Mouse (Mus musculus) neural tube, embryonic 15.5 days (tissue): Measurements from ENCODE around the gene Zfp664. TPM values are rescaled to one million over a fixed set of nuclear protein-coding genes. Genes with fewer than 3 reads are reported as not detected.

Experiments
- ATAC-seq: fragments of 200-750 bp; cut with Nextera tagmentation; 2 replicates; pipeline ENCODE4 v1.8.0; 2017; ENCODE audit warnings: mild to moderate bottlenecking, moderate TSS enrichment, moderate library complexity; ENCODE audit not compliant: low FRiP score
- H3K27ac ChIP-seq: fragments of 300-500 bp; sonication (generic); replicated peaks from 2 replicates; pipeline ENCODE4 v1.5.1; 2015; ENCODE audit warnings: mild to moderate bottlenecking, inconsistent platforms
- H3K27me3 ChIP-seq: fragments of 300-500 bp; sonication (generic); replicated peaks from 2 replicates; pipeline ENCODE4 v1.6.1; 2015; ENCODE audit warnings: inconsistent platforms
- H3K36me3 ChIP-seq: fragments of 300-500 bp; sonication (generic); 2 replicates; pipeline ENCODE4 v1.6.1; 2015; ENCODE audit warnings: inconsistent platforms
- H3K4me1 ChIP-seq: fragments of 300-500 bp; sonication (generic); 2 replicates; pipeline ENCODE4 v1.6.1; 2015; ENCODE audit warnings: inconsistent platforms
- H3K4me2 ChIP-seq: fragments of 300-500 bp; sonication (generic); 2 replicates; pipeline ENCODE4 v1.6.1; 2015; ENCODE audit warnings: inconsistent platforms, mild to moderate bottlenecking, moderate library complexity
- H3K4me3 ChIP-seq: fragments of 300-500 bp; sonication (generic); replicated peaks from 2 replicates; pipeline ENCODE4 v1.5.1; 2015; ENCODE audit warnings: mild to moderate bottlenecking, inconsistent platforms
- H3K9ac ChIP-seq: fragments of 300-500 bp; sonication (generic); replicated peaks from 2 replicates; pipeline ENCODE4 v1.6.1; 2015; ENCODE audit warnings: mild to moderate bottlenecking, inconsistent platforms
- H3K9me3 ChIP-seq: fragments of 300-500 bp; sonication (generic); replicated peaks from 2 replicates; pipeline ENCODE4 v1.6.1; 2016; ENCODE audit warnings: inconsistent platforms
- WGBS: fragments of 180-500 bp; shearing (Covaris S2); methylation state at CpG from one replicate; pipeline ENCODE4 v1.1.7; 2015; ENCODE audit warnings: mixed read lengths; 5-methylcytosine and 5-hydroxymethylcytosine counted together
- polyA plus RNA-seq: library from polyadenylated mRNA; unstranded; fragments of >200 nt; fragmentation: Nextera tagmentation; extraction: Ambion mirVana; gene quantifications from 2 replicates; pipeline ENCODE4 v1.2.1, GENCODE M21; 2015

Zfp664 gene
- polyA plus RNA-seq, 1 experiment from 2014 or later, result 83.9 TPM

- 29% methylated on average over 9 of the region's 9 CpGs for WGBS
- H3K27ac ChIP-seq, result no peak overlapping the region
- H3K9me3 ChIP-seq, result no peaks in the 10 kb centered on the region
- H3K4me3 ChIP-seq, result no peak overlapping the region
- H3K9ac ChIP-seq, result no peak overlapping the region
- H3K4me2 ChIP-seq, result no peak overlapping the region
- no peaks in the 10 kb centered on the region for H3K36me3 ChIP-seq
- ATAC-seq, result no peak
- H3K4me1 ChIP-seq, result peaks cover 21% of the 10 kb centered on the region
- no peaks in the 10 kb centered on the region for H3K27me3 ChIP-seq
Measured at GRCm38 (mm10) chr5:124930603-124931002, 68.1 kb downstream of the Zfp664 start.

DNA sequence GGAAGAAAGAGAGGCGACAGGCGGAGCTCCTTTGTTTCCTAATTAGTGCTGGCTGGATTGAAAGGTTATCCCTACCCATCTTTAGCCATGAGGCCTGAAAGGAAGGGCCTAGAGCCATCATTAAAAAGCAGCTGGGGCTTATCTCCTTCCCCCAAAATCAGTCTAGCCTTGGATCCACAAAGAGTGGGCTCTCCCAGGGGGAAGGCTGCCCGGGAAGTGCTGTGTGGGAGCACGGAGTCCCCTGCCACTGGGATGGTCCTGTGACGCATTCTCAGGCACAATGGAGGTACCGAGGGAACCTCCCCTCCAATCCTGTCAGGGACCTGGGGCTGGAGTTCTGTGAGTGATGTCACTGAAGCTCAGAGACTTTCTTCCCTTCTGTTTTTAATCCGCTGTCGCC is 68.6 kb downstream of the Zfp664 start:
- H3K27me3 ChIP-seq, result no peaks in the 10 kb centered on the region

DNA sequence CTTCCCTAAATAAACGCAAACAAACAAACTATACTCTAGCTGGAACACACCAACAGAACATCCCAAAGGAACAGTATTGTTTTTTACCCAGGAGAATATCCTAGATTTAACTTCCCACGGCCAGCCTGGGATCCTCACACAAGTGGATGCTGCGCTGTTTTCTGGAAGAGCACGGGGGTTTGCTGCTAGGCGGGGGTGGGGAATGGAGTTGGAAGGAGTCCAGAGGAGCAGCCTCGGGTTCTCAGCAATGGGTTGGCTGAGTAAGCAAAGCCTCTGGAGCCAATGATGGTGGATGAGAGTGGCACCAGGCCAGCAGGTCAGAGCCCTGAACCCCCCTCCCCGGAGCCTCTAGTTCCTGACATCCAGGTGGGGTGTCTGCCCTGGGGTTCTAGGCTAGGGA is 72.1 kb downstream of the Zfp664 start:
- Histone ChIP-seq H3K4me2 (no peak overlapping the region), H3K27me3 (no peaks in the 10 kb centered on the region), H3K27ac (no peak overlapping the region), H3K9ac (no peak overlapping the region), H3K4me1 (peaks cover 15% of the 10 kb centered on the region), H3K36me3 (no peaks in the 10 kb centered on the region), H3K9me3 (no peaks in the 10 kb centered on the region), H3K4me3 (no peak overlapping the region)
- ATAC-seq, result no peak
- whole genome bisulfite sequencing, result 55% methylated on average over 7 of the region's 7 CpGs

More for the DNA sequence above, 68.6 kb downstream of the Zfp664 start:
- Histone ChIP-seq H3K4me1 (peaks cover 16% of the 10 kb centered on the region), H3K4me3 (no peak overlapping the region), H3K27ac (no peak overlapping the region; the same call in 1 of the 2 replicates), H3K9ac (no peak overlapping the region), H3K9me3 (no peaks in the 10 kb centered on the region), H3K36me3 (no peaks in the 10 kb centered on the region), H3K4me2 (no peak overlapping the region)
- ATAC-seq, result no peak
- WGBS, result 17% methylated on average over 8 of the region's 8 CpGs

DNA sequence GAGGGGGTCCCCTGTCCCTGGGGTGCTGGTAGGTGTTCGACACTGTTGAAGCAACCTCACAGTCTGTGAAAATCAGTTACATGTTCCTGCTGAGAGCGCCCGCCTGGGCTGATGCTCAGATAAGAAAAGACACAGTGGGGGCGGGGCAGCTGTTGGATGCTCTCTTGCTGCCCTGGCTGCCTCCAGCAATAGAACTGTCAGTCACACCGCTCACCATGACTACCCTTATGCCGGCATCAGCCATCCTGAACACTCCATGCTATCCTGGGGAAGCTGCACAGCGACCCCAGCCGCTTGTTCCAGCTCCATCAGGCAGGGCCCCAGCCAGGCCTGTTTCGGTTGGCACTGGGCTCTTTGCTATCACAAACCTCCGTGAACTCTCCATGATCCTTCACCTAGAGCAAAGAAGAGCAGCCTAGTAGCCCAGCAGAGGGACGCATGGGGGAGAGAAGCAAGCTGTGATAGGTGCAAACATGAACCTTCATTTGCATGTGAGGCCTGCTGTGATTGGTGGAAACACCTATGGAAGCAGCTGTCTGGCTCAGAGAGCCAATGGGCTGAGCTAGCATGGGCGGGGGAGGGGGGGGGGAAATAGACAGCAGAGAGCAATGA is 80.8 kb downstream of the Zfp664 start:
- H3K36me3 ChIP-seq, result no peaks in the 10 kb centered on the region
- 63% methylated on average over 12 of the region's 12 CpGs for WGBS
- H3K4me2 ChIP-seq, result no peak overlapping the region
- H3K4me1 ChIP-seq, result 0 out of 2 replicates have a peak, but pooled peaks cover 4% of the 10 kb centered on the region
- H3K27ac ChIP-seq, result no peak overlapping the region
- no peak for ATAC-seq
- H3K9me3 ChIP-seq, result no peaks in the 10 kb centered on the region
- no peaks in the 10 kb centered on the region for H3K27me3 ChIP-seq
- no peak overlapping the region for H3K9ac ChIP-seq
- no peak overlapping the region for H3K4me3 ChIP-seq

DNA sequence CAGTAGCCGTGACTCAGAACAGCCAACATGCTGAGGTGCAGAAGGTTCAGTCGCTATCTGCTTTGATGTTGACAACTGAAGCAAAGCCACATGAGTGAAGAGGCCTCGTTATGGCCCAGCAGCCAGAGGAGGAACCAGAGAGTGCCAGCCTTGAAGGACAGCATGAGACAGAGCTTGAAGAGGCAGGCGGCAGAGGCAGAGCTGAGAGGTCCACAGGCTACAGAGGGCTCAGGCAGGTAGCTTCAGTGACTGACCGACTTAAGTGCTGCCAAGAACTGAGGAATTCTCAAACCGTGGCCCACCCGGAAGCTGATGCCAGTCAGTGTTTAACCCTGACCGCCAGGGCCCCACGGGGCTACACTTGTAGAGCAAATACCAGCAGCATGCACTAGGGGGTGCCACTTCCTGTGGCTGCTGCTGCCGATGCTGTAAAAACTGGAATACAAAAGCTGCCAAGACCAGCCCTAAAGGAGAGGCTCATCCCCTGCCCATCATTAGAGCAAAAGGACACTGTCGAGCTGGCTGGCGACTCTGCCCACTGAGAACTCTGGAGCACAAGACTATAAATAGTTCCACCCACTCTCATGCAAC is 81.4 kb downstream of the Zfp664 start:
- no peaks in the 10 kb centered on the region for H3K36me3 ChIP-seq
- H3K4me3 ChIP-seq, result no peak overlapping the region
- H3K9me3 ChIP-seq, result no peaks in the 10 kb centered on the region
- no peaks in the 10 kb centered on the region for H3K27me3 ChIP-seq
- WGBS, result 60% methylated on average over 12 of the region's 12 CpGs
- no peak for ATAC-seq
- H3K4me2 ChIP-seq, result no peak overlapping the region
- no peak overlapping the region for H3K27ac ChIP-seq
- 0 out of 2 replicates have a peak, but pooled peaks cover 4% of the 10 kb centered on the region for H3K4me1 ChIP-seq
- H3K9ac ChIP-seq, result no peak overlapping the region

DNA sequence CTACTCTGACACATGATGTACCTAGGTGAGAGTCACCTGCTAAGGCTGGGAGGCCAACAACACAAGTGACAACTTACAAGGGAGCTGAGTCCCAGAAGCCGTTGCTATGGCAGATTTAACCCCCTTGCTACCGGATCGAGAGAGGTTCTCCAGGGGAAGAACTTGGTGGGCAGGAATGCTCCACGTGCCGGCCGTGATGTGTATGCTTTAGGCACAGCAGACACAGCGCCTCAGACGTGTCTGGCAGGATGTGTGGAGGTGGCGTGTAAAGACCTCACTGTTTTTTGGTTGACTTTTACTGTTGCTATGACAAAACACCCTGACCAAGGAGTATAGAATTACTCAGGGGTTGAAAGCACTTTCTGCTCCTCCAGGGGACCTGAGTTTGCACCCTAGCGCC is 81.9 kb downstream of the Zfp664 start:
- no peak for ATAC-seq
- no peaks in the 10 kb centered on the region for H3K36me3 ChIP-seq
- no peak overlapping the region for H3K4me3 ChIP-seq
- no peak overlapping the region for H3K4me2 ChIP-seq
- H3K27me3 ChIP-seq, result no peaks in the 10 kb centered on the region
- no peaks in the 10 kb centered on the region for H3K9me3 ChIP-seq
- WGBS, result 82% methylated on average over 10 of the region's 10 CpGs
- H3K4me1 ChIP-seq, result 0 out of 2 replicates have a peak, but pooled peaks cover 4% of the 10 kb centered on the region
- H3K9ac ChIP-seq, result no peak overlapping the region
- H3K27ac ChIP-seq, result no peak overlapping the region

- Histone ChIP-seq H3K9me3 (no peaks in the 10 kb centered on the region), H3K4me3 (no peak overlapping the region), H3K4me2 (no peak overlapping the region), H3K27me3 (no peaks in the 10 kb centered on the region), H3K36me3 (no peaks in the 10 kb centered on the region), H3K4me1 (0 out of 2 replicates have a peak, but pooled peaks cover 4% of the 10 kb centered on the region), H3K27ac (no peak overlapping the region), H3K9ac (no peak overlapping the region)
- ATAC-seq, result no peak
- WGBS, result 90% methylated on average over 4 of the region's 4 CpGs
Measured at GRCm38 (mm10) chr5:124945046-124945445, 82.6 kb downstream of the Zfp664 start.

GRCm38 (mm10) chr5:124950623-124951278 is 88.3 kb downstream of the Zfp664 start:
- no peaks in the 10 kb centered on the region for H3K36me3 ChIP-seq
- WGBS, result 54% methylated on average over 13 of the region's 13 CpGs
- no peak overlapping the region for H3K4me2 ChIP-seq
- no peaks in the 10 kb centered on the region for H3K9me3 ChIP-seq
- no peak overlapping the region for H3K4me3 ChIP-seq
- peak overlapping the region; percentile 58 for H3K27ac ChIP-seq
- H3K4me1 ChIP-seq, result peaks cover 12% of the 10 kb centered on the region
- no peak for ATAC-seq
- no peaks in the 10 kb centered on the region for H3K27me3 ChIP-seq
- no peak overlapping the region for H3K9ac ChIP-seq

- Histone ChIP-seq H3K4me2 (no peak overlapping the region), H3K36me3 (no peaks in the 10 kb centered on the region), H3K4me3 (no peak overlapping the region), H3K9ac (no peak overlapping the region), H3K27me3 (no peaks in the 10 kb centered on the region), H3K9me3 (no peaks in the 10 kb centered on the region), H3K4me1 (peaks cover 12% of the 10 kb centered on the region), H3K27ac (peak overlapping the region; percentile 58)
- ATAC-seq, result no peak
- WGBS, result 66% methylated on average over 17 of the region's 17 CpGs
Measured at GRCm38 (mm10) chr5:124951333-124951732, 88.8 kb downstream of the Zfp664 start.

Other genes starting within 250 kb of the Zfp664 start
- gene Atp6v0a2, start 234.1 kb upstream of the Zfp664 start, polyA plus RNA-seq, result 38.8 and 40.4 TPM in 2 replicates
- gene Dnah10, start 137.6 kb upstream of the Zfp664 start, polyA plus RNA-seq, result 0.13 and 0.15 TPM in 2 replicates
- 50.3 and 55.9 TPM in 2 replicates for gene Ccdc92, start 267 bp upstream of the Zfp664 start, polyA plus RNA-seq
- 6.7 and 7.7 TPM in 2 replicates for gene Rflna, start 140.5 kb downstream of the Zfp664 start, polyA plus RNA-seq